Mouse (Mus musculus) cortical plate, adult 2 months (tissue): ENCODE results near the gene Pf4. TPM values are rescaled to one million over a fixed set of nuclear protein-coding genes. Genes with fewer than 3 reads are reported as not detected.
"Not testable (repeated sequence)": the region's sequence is repeated elsewhere in the genome, so short reads cannot be mapped to it uniquely, and the experiment has no call there.

Experiments
- H3K27ac ChIP-seq: fragments of 200-500 bp; 2 replicates; pipeline ENCODE4 v1.5.1; 2012; ENCODE audit warnings: low read length, control low read depth, inconsistent platforms; ENCODE audit not compliant: insufficient read depth
- H3K4me1 ChIP-seq: fragments of 200-500 bp; 2 replicates; pipeline ENCODE4 v1.6.1; 2011; ENCODE audit warnings: low read length; ENCODE audit not compliant: control insufficient read depth, insufficient read depth
- H3K4me3 ChIP-seq: fragments of 200-500 bp; 2 replicates; pipeline ENCODE4 v1.5.1; 2011; ENCODE audit warnings: mild to moderate bottlenecking, low read length, control low read depth; ENCODE audit not compliant: insufficient read depth
- CTCF ChIP-seq: fragments of 200-500 bp; IDR thresholded peaks from 2 replicates; pipeline ENCODE4 v1.5.1; 2011; ENCODE audit warnings: mild to moderate bottlenecking, control low read depth, low read length; ENCODE audit not compliant: insufficient read depth; ENCODE audit errors: extremely low read depth
- POLR2A ChIP-seq: fragments of 200-500 bp; IDR thresholded peaks from 2 replicates; pipeline ENCODE4 v1.6.1; 2011; ENCODE audit warnings: mild to moderate bottlenecking, low read length, control low read depth; ENCODE audit not compliant: insufficient read depth; ENCODE audit errors: extremely low read depth
- polyA plus RNA-seq: library from polyadenylated mRNA; depleted of rRNA; stranded (reverse); fragments of >200 nt; gene quantifications from 2 replicates; pipeline ENCODE4 v1.2.3, GENCODE M21; 2012; rRNA removed

Pf4 gene
- polyA plus RNA-seq, 1 experiment: 6.5 TPM

- no peak overlapping the region for H3K4me3 ChIP-seq
- no peak overlapping the region for H3K27ac ChIP-seq
- no peak for TF ChIP-seq CTCF
- TF ChIP-seq POLR2A: no peak
- H3K4me1 ChIP-seq: no peaks in the 10 kb centered on the region
These were observed 15.9 kb downstream of the Pf4 start for GRCm38 (mm10) chr5:90788114-90788513.

DNA sequence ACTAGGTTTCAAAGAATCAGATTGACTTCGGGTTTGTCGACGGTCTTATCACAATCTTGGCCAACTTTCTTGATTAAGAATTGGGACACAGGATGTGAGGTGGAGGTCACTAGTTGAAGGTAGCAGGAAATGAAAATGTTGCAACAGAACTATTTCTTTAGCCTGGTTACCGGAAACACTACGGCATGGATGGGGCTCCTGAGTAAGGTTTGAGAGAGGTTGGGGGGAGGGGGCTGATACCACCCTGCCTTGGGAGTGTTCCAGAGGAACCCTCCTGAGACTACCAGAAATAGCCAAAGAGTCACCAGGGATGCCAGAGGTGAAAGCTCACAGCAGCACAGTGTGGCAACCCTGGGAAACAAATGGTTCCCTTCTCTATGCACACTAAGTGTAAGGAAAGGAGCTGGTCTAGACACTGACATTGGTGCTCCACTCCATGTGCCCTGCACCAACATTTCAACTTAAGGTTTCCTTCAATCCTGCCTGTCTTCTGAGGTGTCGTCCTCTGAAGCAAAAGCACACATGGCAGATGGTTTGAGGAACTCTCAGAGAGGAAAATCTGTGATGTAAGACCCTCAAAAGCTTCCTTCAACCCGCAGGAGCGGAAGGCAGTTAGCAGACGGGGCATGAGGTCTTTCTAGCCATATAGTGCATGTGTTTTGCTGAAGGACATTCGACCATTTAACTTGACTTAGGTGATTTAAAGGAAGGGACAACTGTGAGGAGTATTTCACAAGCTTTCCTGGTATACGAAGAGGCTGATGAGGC, 17.3 kb downstream of the Pf4 start:
- TF ChIP-seq POLR2A (no peak), CTCF (no peak)
- no peak overlapping the region for H3K4me3 ChIP-seq
- no peak overlapping the region for H3K27ac ChIP-seq
- H3K4me1 ChIP-seq: no peaks in the 10 kb centered on the region

DNA sequence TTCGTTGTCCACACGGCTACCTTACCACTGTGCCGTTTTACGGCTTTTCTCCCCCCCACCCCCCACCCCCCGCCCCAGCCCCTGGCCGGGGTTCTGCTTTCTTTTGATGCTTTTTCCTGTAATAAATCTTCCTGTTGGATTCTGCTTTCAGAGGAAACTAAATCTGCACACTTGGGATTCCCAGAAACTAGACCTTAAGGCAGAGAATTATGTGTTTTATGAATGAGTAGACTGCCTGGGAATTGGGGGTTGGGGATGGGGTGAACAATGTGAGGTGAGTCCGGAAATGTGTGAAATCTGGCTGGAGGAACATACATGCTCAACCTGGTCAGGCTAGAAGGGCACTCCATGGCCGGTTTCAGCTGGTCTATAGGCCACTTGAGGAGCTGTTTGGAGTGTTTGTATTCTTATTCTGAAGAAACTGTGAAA, 17.9 kb downstream of the Pf4 start:
- TF ChIP-seq POLR2A: no peak
- no peak overlapping the region for H3K27ac ChIP-seq
- H3K4me3 ChIP-seq: no peak overlapping the region
- H3K4me1 ChIP-seq: no peaks in the 10 kb centered on the region

- TF ChIP-seq POLR2A (no peak), CTCF (no peak)
- Histone ChIP-seq H3K4me1 (no peaks in the 10 kb centered on the region), H3K27ac (no peak within 1 kb of the TSS), H3K4me3 (no peak within 1 kb of the TSS)
These were observed 22.0 kb downstream of the Pf4 start, which contains the start of gene Cxcl15 for GRCm38 (mm10) chr5:90794195-90794625. Gene Cxcl15 (plus strand): TSS chr5:90794534.

- not testable (repeated sequence) for H3K27ac ChIP-seq, H3K4me3 ChIP-seq, H3K4me1 ChIP-seq
These were observed 23.2 kb downstream of the Pf4 start for GRCm38 (mm10) chr5:90795392-90795791.

DNA sequence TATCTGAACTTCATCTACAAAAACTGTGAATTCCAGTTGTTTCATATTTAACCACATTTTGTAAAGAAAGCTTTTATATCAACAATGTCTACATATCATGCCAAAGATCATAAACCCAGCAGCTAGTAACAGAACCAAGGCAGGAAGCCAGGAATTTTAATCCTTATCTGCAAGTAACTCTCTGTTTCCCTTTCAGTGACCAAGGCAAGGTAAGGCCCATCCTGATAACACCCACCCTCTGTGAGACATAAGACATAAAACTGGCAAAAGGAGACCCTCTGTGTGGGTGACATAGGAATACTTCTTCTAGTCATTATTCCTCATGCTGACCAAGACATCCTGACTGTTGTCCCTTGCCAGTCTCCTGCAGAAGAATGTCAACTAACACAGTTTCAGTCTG, 32.3 kb downstream of the Pf4 start:
- H3K4me3 ChIP-seq: no peak overlapping the region
- no peak overlapping the region for H3K27ac ChIP-seq
- no peaks in the 10 kb centered on the region for H3K4me1 ChIP-seq
- TF ChIP-seq POLR2A (no peak), CTCF (no peak)

GRCm38 (mm10) chr5:90806050-90806449, 33.8 kb downstream of the Pf4 start:
- no peak overlapping the region for H3K27ac ChIP-seq
- no peak overlapping the region for H3K4me3 ChIP-seq
- H3K4me1 ChIP-seq: no peaks in the 10 kb centered on the region
- TF ChIP-seq CTCF (no peak), POLR2A (no peak)

DNA sequence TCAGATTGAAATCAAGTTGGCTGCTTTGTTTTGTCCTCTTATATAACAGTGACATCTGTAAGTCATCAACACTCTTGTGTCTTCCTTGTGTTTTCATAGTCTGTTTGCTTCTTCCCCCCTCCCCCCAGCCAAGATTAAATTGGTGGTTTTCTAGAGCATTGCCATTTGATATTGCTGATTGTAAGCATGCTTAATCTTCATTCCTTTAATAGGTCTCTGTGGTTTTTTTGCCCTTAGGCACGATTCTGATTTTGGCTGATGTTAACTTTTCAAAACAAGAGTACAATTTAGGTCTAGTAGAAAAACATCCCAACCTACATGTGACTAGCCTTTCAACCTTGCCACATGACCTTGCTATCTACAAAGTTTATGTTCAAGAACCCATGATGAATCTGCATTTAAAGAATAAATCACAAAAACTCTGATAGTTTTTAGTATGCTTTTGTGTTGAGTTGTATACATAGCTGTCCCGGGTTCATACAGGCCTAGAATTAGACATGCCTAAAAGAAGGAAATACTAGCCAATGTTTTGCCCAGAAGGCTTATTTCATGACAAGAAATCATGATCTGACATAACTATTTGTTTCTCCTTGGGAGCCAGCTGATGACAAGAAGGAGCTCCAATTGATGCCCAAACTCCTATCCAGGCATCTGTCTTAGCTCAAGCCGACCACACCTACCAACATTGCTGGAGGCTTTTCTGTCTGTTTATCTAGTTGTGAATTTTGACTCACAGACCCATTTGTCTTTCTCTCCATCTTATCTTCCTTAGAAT, 35.1 kb downstream of the Pf4 start:
- H3K4me3 ChIP-seq: no peak overlapping the region
- TF ChIP-seq POLR2A: no peak
- no peak for TF ChIP-seq CTCF
- no peaks in the 10 kb centered on the region for H3K4me1 ChIP-seq
- no peak overlapping the region for H3K27ac ChIP-seq

- H3K4me3 ChIP-seq: no peak overlapping the region
- no peaks in the 10 kb centered on the region for H3K4me1 ChIP-seq
- TF ChIP-seq CTCF (no peak), POLR2A (no peak)
- no peak overlapping the region for H3K27ac ChIP-seq
These were observed 47.5 kb downstream of the Pf4 start for GRCm38 (mm10) chr5:90819756-90820155.

Other genes with a start within 250 kb of the Pf4 start
- 0.11 and 0.13 TPM in 2 replicates for gene 5830473C10Rik, start 211.3 kb upstream of the Pf4 start, polyA plus RNA-seq
- gene Rassf6, start 131.8 kb upstream of the Pf4 start, polyA plus RNA-seq: 0.45 and 1.1 TPM in 2 replicates
- 0.19 and 0.38 TPM in 2 replicates for gene Cxcl5, start 13.1 kb upstream of the Pf4 start, polyA plus RNA-seq
- 0.08 and 0.36 TPM in 2 replicates for gene Ppbp, start 3.9 kb upstream of the Pf4 start, polyA plus RNA-seq
- not detected in 2 replicates for gene Cxcl3, start 13.7 kb downstream of the Pf4 start, polyA plus RNA-seq
- not detected in 2 replicates for gene Cxcl15, start 22.1 kb downstream of the Pf4 start, polyA plus RNA-seq
- gene Cxcl1, start 118.8 kb downstream of the Pf4 start, polyA plus RNA-seq: 0.06 and 0.08 TPM in 2 replicates
- gene Cxcl2, start 131.4 kb downstream of the Pf4 start, polyA plus RNA-seq: not detected in 2 replicates
- 16.7 and 18.2 TPM in 2 replicates for gene Mthfd2l, start 158.7 kb downstream of the Pf4 start, polyA plus RNA-seq